Mouse (Mus musculus) megakaryocyte progenitor cell, adult 5-6 weeks (primary cell): ENCODE results near the gene Kcnip2. TPM values are rescaled to one million over a fixed set of nuclear protein-coding genes. Genes with fewer than 3 reads are reported as not detected.

Experiments
- ATAC-seq: replicated peaks from 2 replicates; pipeline ENCODE4 v1.8.0; 2016; ENCODE audit warnings: mild to moderate bottlenecking, moderate TSS enrichment, inconsistent platforms; ENCODE audit not compliant: poor library complexity
- total RNA-seq, 2 experiments: library from RNA; stranded (forward) in 1 of 2; stranded (reverse) in 1 of 2; fragments of 157-497, 149-512 nt in 1 of 2; fragments of 200-1000 nt in 1 of 2; gene quantifications; 2 replicates each; pipeline versions ENCODE4 v1.2.3 to v1.2.4; 2015 to 2017

The Kcnip2 gene
- total RNA-seq, 2 experiments from 2014 or later = 1.5 TPM; not detected in 1

GRCm38 (mm10) chr19:45783181-45783932, 32.5 kb downstream of the Kcnip2 start, which contains the start of gene Mgea5:
Gene Mgea5, minus strand, starts transcription at chr19:45783837.
- peak; percentile 95 for ATAC-seq

- ATAC-seq = peak; percentile 50
Measured at GRCm38 (mm10) chr19:45782315-45783001, 33.4 kb downstream of the Kcnip2 start.

DNA sequence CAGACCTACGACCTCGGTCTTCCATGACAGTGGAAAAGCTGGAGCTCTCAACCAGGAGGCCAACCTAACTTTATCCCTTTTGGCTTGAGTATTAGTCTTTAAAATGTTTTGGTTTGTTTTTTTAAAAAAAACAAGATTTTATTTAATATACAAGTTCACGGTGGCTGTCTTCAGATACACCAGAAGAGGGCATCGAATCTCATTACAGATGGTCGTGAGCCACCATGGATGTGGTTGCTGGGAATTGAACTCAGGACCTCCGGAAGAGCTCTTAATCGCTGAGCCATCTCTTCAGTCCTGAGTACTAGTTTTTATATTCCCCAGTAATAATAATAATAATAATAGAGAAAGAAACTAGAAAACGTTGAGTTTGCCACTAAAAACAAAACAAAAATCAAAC, 34.2 kb downstream of the Kcnip2 start:
- no peak for ATAC-seq

GRCm38 (mm10) chr19:45780350-45780915, 35.4 kb downstream of the Kcnip2 start:
- ATAC-seq = no peak

DNA sequence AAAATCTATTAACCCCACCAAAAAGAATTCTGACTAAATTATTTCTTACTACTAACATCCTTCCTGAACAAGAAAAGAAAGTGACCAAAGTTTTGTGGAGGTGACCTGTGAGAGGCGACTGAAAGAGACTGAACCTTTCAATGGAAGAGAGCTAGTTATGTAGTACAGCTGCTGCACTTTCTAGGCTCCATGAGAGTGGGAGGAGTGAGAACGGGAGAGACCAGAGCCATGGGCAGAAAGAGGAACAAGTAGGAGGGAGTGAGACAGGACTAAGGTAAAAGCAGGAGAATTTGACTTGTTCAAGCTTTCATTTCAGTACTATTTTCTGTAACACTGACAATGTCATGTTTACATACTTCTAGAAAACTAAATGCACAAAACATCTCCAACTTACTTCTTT, 40.4 kb downstream of the Kcnip2 start:
- no peak for ATAC-seq

- no peak for ATAC-seq
Measured at GRCm38 (mm10) chr19:45771501-45771900, 44.4 kb downstream of the Kcnip2 start.

- ATAC-seq = no peak
Measured at GRCm38 (mm10) chr19:45760810-45761209, 55.1 kb downstream of the Kcnip2 start.

DNA sequence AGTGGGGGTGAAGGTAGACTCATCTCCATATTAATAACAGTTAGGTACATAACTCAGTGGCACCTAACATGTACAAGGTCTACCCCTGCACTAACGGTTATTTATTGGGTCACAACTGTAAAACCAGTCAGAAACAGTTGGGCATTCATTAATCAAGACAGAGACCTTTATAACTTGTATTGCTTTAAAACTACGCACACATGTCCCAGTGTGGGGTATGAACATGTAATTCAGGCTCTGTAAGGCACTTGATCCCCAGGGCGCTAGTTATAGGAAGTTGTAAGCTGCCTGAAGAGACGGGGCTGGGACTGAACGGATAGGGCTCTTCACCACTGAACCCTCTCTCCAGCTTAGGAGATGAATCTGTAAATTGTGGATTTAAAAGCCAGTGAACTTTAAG, 57.2 kb downstream of the Kcnip2 start:
- no peak for ATAC-seq

- ATAC-seq = no peak
Measured at GRCm38 (mm10) chr19:45753551-45753950, 62.3 kb downstream of the Kcnip2 start.

DNA sequence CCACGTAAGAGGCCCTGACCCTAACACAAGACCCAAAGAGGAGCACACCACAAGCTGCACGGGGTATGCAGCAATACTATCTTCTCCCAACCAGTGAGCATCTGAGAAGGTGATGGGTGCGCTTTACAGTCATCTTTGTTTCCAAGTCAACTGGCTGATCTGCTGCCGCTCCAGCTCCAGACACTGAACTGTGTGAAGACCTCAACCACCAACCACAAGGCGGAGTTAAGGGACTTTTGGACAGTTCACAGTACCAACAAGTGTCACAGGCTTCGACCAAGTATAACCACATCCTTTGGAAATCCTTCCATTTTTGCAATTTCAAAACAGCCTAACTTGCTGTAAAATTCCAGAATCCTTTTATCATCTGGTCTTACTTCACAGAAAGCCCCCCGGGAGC, 64.0 kb downstream of the Kcnip2 start:
- ATAC-seq = no peak

GRCm38 (mm10) chr19:45749243-45750043, 66.4 kb downstream of the Kcnip2 start, which contains the start of gene Npm3:
Gene Npm3, minus strand, starts transcription at chr19:45749591.
- peak; percentile 74 for ATAC-seq

GRCm38 (mm10) chr19:45748691-45749242, 67.1 kb downstream of the Kcnip2 start:
- peak; percentile 33 for ATAC-seq

DNA sequence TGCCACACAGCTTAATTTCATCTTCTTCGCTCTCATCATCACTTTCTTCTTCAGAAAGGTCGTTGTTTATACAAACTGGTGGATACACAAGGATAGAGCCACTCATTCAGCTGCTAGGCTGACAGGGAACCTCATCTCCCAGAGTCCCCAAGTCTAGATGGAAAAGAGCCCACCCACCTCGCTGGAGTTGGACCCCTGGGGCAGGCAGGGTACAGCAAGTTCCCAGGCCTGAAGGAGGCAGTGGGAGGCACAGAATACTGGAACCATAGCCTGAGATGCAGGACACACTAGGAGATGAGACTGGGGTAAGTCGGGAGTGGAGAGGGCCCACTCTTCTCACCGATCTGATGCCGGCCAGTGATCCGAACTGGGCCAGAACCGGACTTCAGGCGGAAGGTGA, 67.7 kb downstream of the Kcnip2 start:
- no peak for ATAC-seq

- ATAC-seq = peak; percentile 65
Measured at GRCm38 (mm10) chr19:45747028-45747867, 68.6 kb downstream of the Kcnip2 start.

DNA sequence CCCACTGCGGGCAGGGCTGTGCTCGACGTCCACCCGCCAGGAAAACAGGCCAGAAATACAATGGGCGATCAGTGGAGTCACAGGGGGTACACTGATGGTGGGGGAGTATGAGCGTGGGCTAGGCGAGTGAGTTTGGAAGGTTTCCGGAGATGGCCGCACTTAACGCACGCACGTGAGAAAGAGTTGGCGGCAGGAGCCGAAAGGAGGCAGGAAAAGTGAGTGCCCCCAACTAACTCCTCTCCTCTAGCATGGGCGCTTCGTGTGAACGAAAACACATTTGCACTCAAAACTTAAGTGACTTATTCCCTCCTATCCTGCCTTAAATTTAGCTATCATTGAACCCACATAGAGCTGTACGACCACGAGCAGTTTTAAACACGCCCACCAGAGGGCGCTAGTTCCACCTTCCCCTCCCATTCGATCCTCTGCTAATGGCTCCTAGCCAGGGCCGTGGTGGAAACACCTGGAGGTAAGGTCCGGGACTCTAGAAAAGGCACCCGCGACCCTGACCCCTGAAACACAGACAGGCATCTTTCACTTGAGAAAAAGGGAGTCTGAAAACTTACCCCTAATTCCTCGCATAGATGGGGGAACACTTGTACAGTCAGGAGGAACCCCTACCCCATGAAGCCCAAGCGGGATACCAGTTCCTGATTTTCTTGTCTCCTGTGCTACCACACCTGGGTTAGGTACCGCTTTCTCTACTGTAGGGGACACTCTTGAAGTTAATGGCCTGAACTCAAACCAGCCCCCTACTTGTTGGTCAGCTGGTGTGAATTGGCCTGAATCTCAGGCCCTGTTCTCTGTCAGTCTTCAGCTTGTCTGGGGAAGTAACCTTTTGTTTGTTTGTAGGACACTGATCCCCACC, 69.5 kb downstream of the Kcnip2 start:
- ATAC-seq = peak; percentile 48

GRCm38 (mm10) chr19:45745344-45746152, 70.3 kb downstream of the Kcnip2 start:
- no peak for ATAC-seq

- no peak for ATAC-seq
Measured at GRCm38 (mm10) chr19:45743619-45744018, 72.2 kb downstream of the Kcnip2 start.

DNA sequence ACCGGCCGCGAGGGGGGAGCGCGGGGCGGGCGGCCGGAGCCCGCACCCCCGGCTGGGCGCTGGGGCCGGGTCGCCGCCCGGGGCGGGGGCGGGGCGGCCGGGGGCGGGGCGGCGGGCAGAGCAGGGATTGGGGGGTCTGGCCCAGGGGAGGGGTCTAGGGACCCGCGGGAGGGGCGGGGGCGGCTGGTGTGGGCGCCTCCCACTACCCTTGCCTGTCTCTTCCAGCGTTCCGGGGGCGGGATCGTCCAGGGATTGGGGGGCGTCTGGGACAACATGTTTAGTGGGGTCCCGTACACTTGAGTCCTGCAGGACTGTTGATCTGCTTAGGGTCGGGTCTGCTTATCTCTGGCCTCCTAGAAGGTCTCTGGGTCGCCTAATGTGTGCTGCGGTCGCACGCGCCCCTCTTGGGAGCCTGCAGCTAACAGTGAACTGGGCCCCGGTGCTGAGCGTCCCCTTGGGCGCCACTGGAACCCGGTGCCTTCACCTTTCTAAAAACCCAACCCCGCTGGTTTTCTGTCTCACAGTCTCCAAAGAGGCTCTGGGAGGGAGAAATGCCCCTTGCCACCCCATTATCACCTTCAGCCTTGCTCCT, 72.8 kb downstream of the Kcnip2 start:
- no peak for ATAC-seq
